Mouse (Mus musculus) limb, embryonic 14.5 days (tissue): ENCODE results near the gene Adck1. TPM values are rescaled to one million over a fixed set of nuclear protein-coding genes. Genes with fewer than 3 reads are reported as not detected.

ENCODE experiments used
- ATAC-seq: fragments of 200-750 bp; cut with Nextera tagmentation; 2 replicates; pipeline ENCODE4 v1.8.0; 2017; ENCODE audit warnings: low read depth, moderate number of reproducible peaks, moderate TSS enrichment; ENCODE audit not compliant: low FRiP score
- DNase-seq: peaks from one replicate; pipeline ENCODE4 v3.0.0-alpha.2; 2015; ENCODE audit warnings: low spot score
- H3K27ac ChIP-seq: fragments of 300-500 bp; sonication (generic); replicated peaks from 2 replicates; pipeline ENCODE4 v1.5.1; 2014; ENCODE audit warnings: low read depth, mild to moderate bottlenecking, low read length, moderate library complexity, mixed read lengths
- H3K27me3 ChIP-seq: fragments of 300-500 bp; sonication (generic); 2 replicates; pipeline ENCODE4 v1.6.1; 2014; ENCODE audit warnings: low read length, mixed read lengths; ENCODE audit not compliant: control insufficient read depth, insufficient read depth
- H3K36me3 ChIP-seq: fragments of 300-500 bp; sonication (generic); 2 replicates; pipeline ENCODE4 v1.6.1; 2014; ENCODE audit warnings: mild to moderate bottlenecking, low read length, moderate library complexity, mixed read lengths; ENCODE audit not compliant: control insufficient read depth, insufficient read depth
- H3K4me1 ChIP-seq: fragments of 300-500 bp; sonication (generic); 2 replicates; pipeline ENCODE4 v1.6.1; 2014; ENCODE audit warnings: antibody characterized with exemption, low read length, mixed read lengths; ENCODE audit not compliant: control insufficient read depth, insufficient read depth
- H3K4me2 ChIP-seq: fragments of 300-500 bp; sonication (generic); replicated peaks from 2 replicates; pipeline ENCODE4 v1.6.1; 2014; ENCODE audit warnings: low read depth, mild to moderate bottlenecking, low read length, moderate library complexity; ENCODE audit not compliant: severe bottlenecking
- H3K4me3 ChIP-seq: fragments of 300-500 bp; sonication (generic); replicated peaks from 2 replicates; pipeline ENCODE4 v1.5.1; 2014; ENCODE audit warnings: low read length
- H3K9ac ChIP-seq: fragments of 300-500 bp; sonication (generic); 2 replicates; pipeline ENCODE4 v1.6.1; 2014; ENCODE audit warnings: mild to moderate bottlenecking, low read depth, low read length, moderate library complexity; ENCODE audit not compliant: severe bottlenecking
- H3K9me3 ChIP-seq: fragments of 300-500 bp; sonication (generic); 2 replicates; pipeline ENCODE4 v1.6.1; 2016; ENCODE audit warnings: low read length; ENCODE audit not compliant: control insufficient read depth
- POLR2A ChIP-seq: fragments of 200-500 bp; IDR thresholded peaks from 2 replicates; pipeline ENCODE4 v1.8.0; 2012; ENCODE audit warnings: inconsistent platforms, mild to moderate bottlenecking, moderate library complexity, borderline replicate concordance; ENCODE audit not compliant: insufficient read depth, insufficient read length; ENCODE audit errors: extremely low read depth
- WGBS: fragments of 180-500 bp; shearing (Covaris S2); extraction: QIAGEN DNeasy Blood & Tissue Kit; methylation state at CpG from one replicate; pipeline ENCODE4 v1.1.7; 2014; 5-methylcytosine and 5-hydroxymethylcytosine counted together
- polyA plus RNA-seq, 2 experiments: library from polyadenylated mRNA; depleted of rRNA in 1 of 2; stranded (reverse) in 1 of 2; unstranded in 1 of 2; fragments of >200 nt; fragmentation: Nextera tagmentation in 1 of 2; extraction: Ambion mirVana in 1 of 2; gene quantifications; 2 replicates each; pipeline versions ENCODE4 v1.2.1 to v1.2.3; 2012 to 2014

Adck1 gene
- polyA plus RNA-seq, 2 experiments: 16.2 to 26.7 TPM

- Histone ChIP-seq H3K27ac (no peak overlapping the region), H3K36me3 (no peaks in the 10 kb centered on the region), H3K9ac (no peak overlapping the region), H3K4me3 (no peak overlapping the region), H3K4me1 (no peaks in the 10 kb centered on the region), H3K27me3 (no peaks in the 10 kb centered on the region), H3K4me2 (no peak overlapping the region), H3K9me3 (no peaks in the 10 kb centered on the region)
- no peak for ATAC-seq
- no peak for DNase-seq
- no peak for TF ChIP-seq POLR2A
- WGBS: 64% methylated on average over 3 of the region's 3 CpGs
These were observed 112.5 kb downstream of the Adck1 start for GRCm38 (mm10) chr12:88472832-88473231.

- no peaks in the 10 kb centered on the region for H3K27me3 ChIP-seq
- WGBS: 77% methylated on average over 6 of the region's 6 CpGs
- no peak overlapping the region for H3K4me3 ChIP-seq
- no peak for ATAC-seq
- H3K4me2 ChIP-seq: no peak overlapping the region
- H3K36me3 ChIP-seq: no peaks in the 10 kb centered on the region
- H3K9me3 ChIP-seq: no peaks in the 10 kb centered on the region
- TF ChIP-seq POLR2A: no peak
- no peak overlapping the region for H3K9ac ChIP-seq
- no peaks in the 10 kb centered on the region for H3K4me1 ChIP-seq
- H3K27ac ChIP-seq: no peak overlapping the region
- DNase-seq: no peak
These were observed 113.4 kb downstream of the Adck1 start for GRCm38 (mm10) chr12:88473796-88474195.

GRCm38 (mm10) chr12:88475833-88476232 is 115.5 kb downstream of the Adck1 start:
- Histone ChIP-seq H3K9me3 (no peaks in the 10 kb centered on the region), H3K36me3 (no peaks in the 10 kb centered on the region), H3K4me2 (no peak overlapping the region), H3K9ac (no peak overlapping the region), H3K27me3 (no peaks in the 10 kb centered on the region), H3K4me1 (no peaks in the 10 kb centered on the region), H3K4me3 (no peak overlapping the region), H3K27ac (no peak overlapping the region)
- no peak for TF ChIP-seq POLR2A
- no peak for DNase-seq
- WGBS: 77% methylated on average over 3 of the region's 3 CpGs
- ATAC-seq: no peak

- H3K9ac ChIP-seq: no peak overlapping the region
- no peak for DNase-seq
- no peak for ATAC-seq
- H3K27ac ChIP-seq: no peak overlapping the region
- no peak overlapping the region for H3K4me3 ChIP-seq
- no peaks in the 10 kb centered on the region for H3K9me3 ChIP-seq
- no peaks in the 10 kb centered on the region for H3K4me1 ChIP-seq
- H3K27me3 ChIP-seq: no peaks in the 10 kb centered on the region
- WGBS: 80% methylated on average over 6 of the region's 6 CpGs
- H3K4me2 ChIP-seq: no peak overlapping the region
- H3K36me3 ChIP-seq: no peaks in the 10 kb centered on the region
- TF ChIP-seq POLR2A: no peak
These were observed 116.3 kb downstream of the Adck1 start for GRCm38 (mm10) chr12:88476702-88477101.

GRCm38 (mm10) chr12:88481657-88482056 is 121.3 kb downstream of the Adck1 start:
- DNase-seq (no peak), ATAC-seq (no peak)
- TF ChIP-seq POLR2A: no peak
- H3K4me1 ChIP-seq: no peaks in the 10 kb centered on the region
- no peaks in the 10 kb centered on the region for H3K27me3 ChIP-seq
- H3K27ac ChIP-seq: no peak overlapping the region
- H3K36me3 ChIP-seq: no peaks in the 10 kb centered on the region
- 85% methylated on average over 3 of the region's 3 CpGs for WGBS
- no peak overlapping the region for H3K9ac ChIP-seq
- H3K4me2 ChIP-seq: no peak overlapping the region
- H3K4me3 ChIP-seq: no peak overlapping the region
- H3K9me3 ChIP-seq: no peaks in the 10 kb centered on the region

GRCm38 (mm10) chr12:88490881-88491280 is 130.5 kb downstream of the Adck1 start:
- DNase-seq (no peak), ATAC-seq (no peak)
- Histone ChIP-seq H3K4me3 (no peak overlapping the region), H3K27me3 (no peaks in the 10 kb centered on the region), H3K36me3 (no peaks in the 10 kb centered on the region), H3K27ac (no peak overlapping the region), H3K4me1 (no peaks in the 10 kb centered on the region), H3K9ac (no peak overlapping the region), H3K9me3 (no peaks in the 10 kb centered on the region), H3K4me2 (no peak overlapping the region)
- WGBS: 83% methylated on average over 2 of the region's 2 CpGs
- TF ChIP-seq POLR2A: no peak

Other genes starting within 250 kb of the Adck1 start
- not detected in 2 replicates for gene Gm10436, start 178.4 kb upstream of the Adck1 start, polyA plus RNA-seq (2012; rRNA removed)
- gene Gm10436, start 178.4 kb upstream of the Adck1 start, polyA plus RNA-seq (2014; fragmentation: Nextera tagmentation; extraction: Ambion mirVana): not detected in 2 replicates
- not detected in 2 replicates for gene Gm8332, start 110.5 kb upstream of the Adck1 start, polyA plus RNA-seq (2012; rRNA removed)
- not detected in 2 replicates for gene Gm8332, start 110.5 kb upstream of the Adck1 start, polyA plus RNA-seq (2014; fragmentation: Nextera tagmentation; extraction: Ambion mirVana)
- gene Gm5662, start 86.1 kb upstream of the Adck1 start, polyA plus RNA-seq (2012; rRNA removed): not detected in 2 replicates
- not detected in 2 replicates for gene Gm5662, start 86.1 kb upstream of the Adck1 start, polyA plus RNA-seq (2014; fragmentation: Nextera tagmentation; extraction: Ambion mirVana)
- gene Gm5039, start 36.5 kb upstream of the Adck1 start, polyA plus RNA-seq (2012; rRNA removed): not detected in 2 replicates
- gene Gm5039, start 36.5 kb upstream of the Adck1 start, polyA plus RNA-seq (2014; fragmentation: Nextera tagmentation; extraction: Ambion mirVana): not detected in 2 replicates